Mouse (Mus musculus) hindbrain, postnatal 0 days (tissue): Measurements from ENCODE around the gene Med27. TPM values are rescaled to one million over a fixed set of nuclear protein-coding genes. Genes with fewer than 3 reads are reported as not detected.
A peak's percentile ranks its signal among the peaks of the same experiment; 100 is the strongest.

Experiments
- ATAC-seq: fragments of 200-750 bp; cut with Nextera tagmentation; 2 replicates; pipeline ENCODE4 v1.8.0; 2017; ENCODE audit warnings: mild to moderate bottlenecking, moderate TSS enrichment, moderate library complexity
- DNase-seq: peaks from one replicate; pipeline ENCODE4 v3.0.0-alpha.2; 2015; ENCODE audit warnings: low spot score
- H3K27ac ChIP-seq: fragments of 300-500 bp; sonication (generic); 2 replicates; pipeline ENCODE4 v1.5.1; 2014; ENCODE audit warnings: mild to moderate bottlenecking
- H3K27me3 ChIP-seq: fragments of 300-500 bp; sonication (generic); 2 replicates; pipeline ENCODE4 v1.6.1; 2014; ENCODE audit warnings: low read length, mixed read lengths; ENCODE audit not compliant: insufficient read depth
- H3K36me3 ChIP-seq: fragments of 300-500 bp; sonication (generic); 2 replicates; pipeline ENCODE4 v1.6.1; 2014; ENCODE audit warnings: low read length, mixed read lengths; ENCODE audit not compliant: insufficient read depth
- H3K4me1 ChIP-seq: fragments of 300-500 bp; sonication (generic); 2 replicates; pipeline ENCODE4 v1.6.1; 2014; ENCODE audit warnings: antibody characterized with exemption, low read length, mixed read lengths; ENCODE audit not compliant: insufficient read depth
- H3K4me2 ChIP-seq: fragments of 300-500 bp; sonication (generic); 2 replicates; pipeline ENCODE4 v1.6.1; 2014; ENCODE audit warnings: low read depth, mild to moderate bottlenecking, low read length, moderate library complexity, mixed read lengths
- H3K4me3 ChIP-seq: fragments of 300-500 bp; sonication (generic); 2 replicates; pipeline ENCODE4 v1.5.1; 2014; ENCODE audit warnings: low read length
- H3K9ac ChIP-seq: fragments of 300-500 bp; sonication (generic); replicated peaks from 2 replicates; pipeline ENCODE4 v1.6.1; 2014; ENCODE audit warnings: mild to moderate bottlenecking, low read length, moderate library complexity, mixed read lengths
- H3K9me3 ChIP-seq: fragments of 300-500 bp; sonication (generic); 2 replicates; pipeline ENCODE4 v1.6.1; 2016; ENCODE audit warnings: low read length, mixed read lengths
- CTCF ChIP-seq: IDR thresholded peaks from 2 replicates; pipeline ENCODE4 v1.5.1; 2016; ENCODE audit warnings: antibody characterized with exemption, control low read depth, low read depth
- WGBS: fragments of 180-500 bp; shearing (Covaris S2); extraction: QIAGEN DNeasy Blood & Tissue Kit; methylation state at CpG from one replicate; pipeline ENCODE4 v1.1.7; 2014; 5-methylcytosine and 5-hydroxymethylcytosine counted together
- polyA plus RNA-seq: library from polyadenylated mRNA; unstranded; fragments of >200 nt; fragmentation: Nextera tagmentation; extraction: Ambion mirVana; gene quantifications from 2 replicates; pipeline ENCODE4 v1.2.1, GENCODE M21; 2015
- total RNA-seq: library from RNA; depleted of rRNA; stranded (reverse); fragments of >200 nt; gene quantifications from 2 replicates; pipeline ENCODE4 v1.2.3, GENCODE M21; 2014; rRNA removed

Med27 gene
- 67.9 and 70.3 TPM in 2 replicates for total RNA-seq
- 58.8 and 60.7 TPM in 2 replicates for polyA plus RNA-seq

DNA sequence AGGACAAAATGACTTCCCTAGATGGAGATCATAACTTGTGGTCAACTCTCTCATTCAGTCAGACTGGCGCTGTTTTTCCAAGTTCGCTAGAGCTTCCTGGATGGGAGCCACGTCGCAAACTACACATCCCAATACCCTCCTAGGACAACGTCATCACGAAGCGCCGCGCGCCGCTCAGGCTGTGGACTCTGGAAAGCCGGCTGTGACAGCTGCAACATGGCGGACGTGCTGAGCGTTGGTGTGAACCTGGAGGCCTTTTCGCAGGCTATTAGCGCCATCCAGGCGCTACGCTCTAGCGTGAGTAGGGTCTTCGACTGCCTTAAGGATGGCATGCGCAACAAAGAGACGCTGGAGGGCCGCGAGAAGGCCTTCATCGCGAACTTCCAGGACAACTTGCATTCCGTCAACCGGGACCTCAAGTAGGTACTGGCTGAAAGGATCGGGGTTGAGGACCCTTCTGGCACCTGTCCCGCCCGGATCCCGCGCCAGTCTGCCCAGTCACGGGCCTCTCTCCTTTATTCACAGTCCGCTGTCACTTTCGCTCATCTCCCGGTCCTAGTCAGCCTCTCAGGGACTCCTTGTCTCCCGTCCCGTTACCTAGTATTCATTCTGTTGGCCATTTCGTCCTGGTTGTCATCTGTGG is at the start of gene Med27:
TSS of gene Med27 (plus strand) at position 191 of the 643 bp plus-strand sequence.
- Histone ChIP-seq H3K36me3 (no peaks in the 10 kb centered on the region), H3K4me1 (no peaks in the 10 kb centered on the region; the same call in 1 of the 2 replicates), H3K4me2 (peak within 1 kb of the TSS; percentile 96), H3K9ac (peak within 1 kb of the TSS; percentile 71), H3K27ac (peak within 1 kb of the TSS; percentile 70), H3K27me3 (no peaks in the 10 kb centered on the region), H3K9me3 (no peaks in the 10 kb centered on the region), H3K4me3 (peak within 1 kb of the TSS; percentile 61)
- no peak for TF ChIP-seq CTCF
- under 1% methylated on average over 41 of the region's 41 CpGs for WGBS
- peak; percentile 98 for ATAC-seq
- DNase-seq = peak; percentile 99

DNA sequence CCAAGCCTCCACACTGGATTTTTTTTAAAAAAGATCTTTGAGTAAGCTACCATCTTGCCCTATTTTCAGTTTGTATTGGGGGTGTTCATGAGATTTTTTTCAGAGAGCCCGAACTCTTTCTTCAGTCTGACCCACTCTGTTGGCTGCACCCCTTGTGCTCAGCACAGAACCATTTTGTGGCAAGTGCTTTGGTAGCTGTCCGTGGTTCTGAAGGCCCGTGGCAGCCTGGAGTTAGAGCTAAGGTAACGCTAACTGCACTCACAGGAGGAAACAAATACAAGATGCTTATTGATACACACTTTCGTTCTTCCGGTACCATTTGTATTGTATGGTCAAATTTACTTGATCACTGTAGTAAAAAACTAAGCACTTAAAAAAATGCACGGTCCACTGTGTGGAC is 36.7 kb upstream of the Med27 start:
- no peaks in the 10 kb centered on the region for H3K27me3 ChIP-seq
- no peak overlapping the region for H3K27ac ChIP-seq
- TF ChIP-seq CTCF = no peak
- no peaks in the 10 kb centered on the region for H3K4me1 ChIP-seq
- H3K4me2 ChIP-seq = no peak overlapping the region
- DNase-seq (peak; percentile 33), ATAC-seq (no peak)
- no peaks in the 10 kb centered on the region for H3K9me3 ChIP-seq
- no peak overlapping the region for H3K9ac ChIP-seq
- no peak overlapping the region for H3K4me3 ChIP-seq
- WGBS = 53% methylated on average over 7 of the region's 7 CpGs
- no peaks in the 10 kb centered on the region for H3K36me3 ChIP-seq

DNA sequence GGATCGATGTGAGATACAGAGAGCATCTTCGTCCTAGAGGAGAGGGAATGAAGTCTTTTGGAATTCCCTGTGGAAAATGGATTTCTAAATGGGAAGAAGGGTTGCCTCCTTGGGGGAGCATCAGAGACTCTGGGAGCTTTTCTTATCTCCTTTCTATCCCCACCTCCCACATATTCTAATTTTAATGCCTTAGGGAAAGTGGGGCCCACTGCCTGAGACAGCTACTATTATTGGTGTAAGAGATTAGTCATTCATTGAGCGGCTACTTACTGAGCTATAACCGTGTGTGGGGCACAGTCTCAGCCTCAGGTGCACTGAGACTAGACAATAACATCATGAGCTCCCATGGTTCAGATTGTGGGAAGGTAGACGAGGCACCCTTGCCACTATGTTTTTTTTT is 34.6 kb upstream of the Med27 start:
- H3K27me3 ChIP-seq = no peaks in the 10 kb centered on the region
- 87% methylated on average over 5 of the region's 5 CpGs for WGBS
- TF ChIP-seq CTCF = no peak
- H3K9me3 ChIP-seq = no peaks in the 10 kb centered on the region
- H3K36me3 ChIP-seq = no peaks in the 10 kb centered on the region
- no peak overlapping the region for H3K4me3 ChIP-seq
- H3K27ac ChIP-seq = no peak overlapping the region
- no peak overlapping the region for H3K4me2 ChIP-seq
- H3K4me1 ChIP-seq = no peaks in the 10 kb centered on the region
- ATAC-seq (no peak), DNase-seq (no peak)
- H3K9ac ChIP-seq = no peak overlapping the region

DNA sequence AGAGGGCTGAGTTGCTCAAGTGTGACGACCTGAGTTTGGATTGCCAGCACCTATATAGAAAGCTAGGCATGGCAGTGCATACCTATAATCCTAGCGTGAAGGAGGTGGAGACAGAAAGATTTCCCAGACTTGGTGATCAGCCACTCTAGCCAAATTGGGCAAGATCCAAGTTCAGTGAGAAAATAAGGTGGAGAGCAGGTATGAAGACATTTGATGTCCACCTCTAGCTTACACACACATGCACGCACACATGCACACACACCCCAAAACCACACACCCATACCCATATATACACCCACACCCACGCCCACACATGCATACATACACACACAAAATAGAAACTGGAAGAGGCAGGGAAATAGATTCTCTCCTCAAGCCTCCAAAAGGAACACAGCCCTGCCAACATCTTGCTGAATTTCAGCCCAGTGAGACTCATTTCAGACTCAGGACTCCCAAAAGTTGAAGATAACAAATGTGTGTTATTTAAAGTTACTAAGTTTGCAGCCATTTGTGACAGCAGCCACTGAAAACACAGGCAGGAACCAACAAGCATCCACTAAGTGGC is 28.6 kb upstream of the Med27 start:
- no peaks in the 10 kb centered on the region for H3K9me3 ChIP-seq
- no peaks in the 10 kb centered on the region for H3K36me3 ChIP-seq
- H3K9ac ChIP-seq = no peak overlapping the region
- no peak for TF ChIP-seq CTCF
- DNase-seq (no peak), ATAC-seq (no peak)
- H3K4me3 ChIP-seq = no peak overlapping the region
- no peaks in the 10 kb centered on the region for H3K27me3 ChIP-seq
- H3K4me1 ChIP-seq = no peaks in the 10 kb centered on the region
- 63% methylated on average over 4 of the region's 4 CpGs for WGBS
- H3K27ac ChIP-seq = no peak overlapping the region
- H3K4me2 ChIP-seq = no peak overlapping the region

DNA sequence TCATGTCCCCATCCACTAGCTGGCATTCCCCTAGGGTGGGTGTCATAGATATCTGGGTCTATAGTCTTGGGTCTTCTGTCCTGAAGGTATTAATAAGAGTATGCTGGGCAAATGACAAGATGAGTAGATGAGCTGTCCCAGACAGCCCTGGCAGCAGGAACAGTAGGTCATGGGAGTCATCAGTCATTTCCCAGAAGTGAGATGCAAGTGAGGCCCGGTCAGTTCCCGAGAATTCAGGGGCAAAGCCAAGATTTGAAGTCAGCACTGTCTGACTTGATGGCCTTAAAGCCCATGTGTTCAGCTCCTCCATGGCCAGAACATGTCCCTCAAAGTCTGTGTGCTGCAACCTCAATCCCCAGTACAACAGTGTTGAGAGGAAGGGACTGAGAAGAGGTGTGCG is 28.0 kb upstream of the Med27 start:
- TF ChIP-seq CTCF = no peak
- H3K9ac ChIP-seq = no peak overlapping the region
- no peak overlapping the region for H3K27ac ChIP-seq
- H3K4me2 ChIP-seq = no peak overlapping the region
- no peaks in the 10 kb centered on the region for H3K4me1 ChIP-seq
- no peaks in the 10 kb centered on the region for H3K36me3 ChIP-seq
- H3K27me3 ChIP-seq = no peaks in the 10 kb centered on the region
- DNase-seq (no peak), ATAC-seq (no peak)
- no peak overlapping the region for H3K4me3 ChIP-seq
- H3K9me3 ChIP-seq = no peaks in the 10 kb centered on the region
- 93% methylated on average over 3 of the region's 3 CpGs for WGBS

DNA sequence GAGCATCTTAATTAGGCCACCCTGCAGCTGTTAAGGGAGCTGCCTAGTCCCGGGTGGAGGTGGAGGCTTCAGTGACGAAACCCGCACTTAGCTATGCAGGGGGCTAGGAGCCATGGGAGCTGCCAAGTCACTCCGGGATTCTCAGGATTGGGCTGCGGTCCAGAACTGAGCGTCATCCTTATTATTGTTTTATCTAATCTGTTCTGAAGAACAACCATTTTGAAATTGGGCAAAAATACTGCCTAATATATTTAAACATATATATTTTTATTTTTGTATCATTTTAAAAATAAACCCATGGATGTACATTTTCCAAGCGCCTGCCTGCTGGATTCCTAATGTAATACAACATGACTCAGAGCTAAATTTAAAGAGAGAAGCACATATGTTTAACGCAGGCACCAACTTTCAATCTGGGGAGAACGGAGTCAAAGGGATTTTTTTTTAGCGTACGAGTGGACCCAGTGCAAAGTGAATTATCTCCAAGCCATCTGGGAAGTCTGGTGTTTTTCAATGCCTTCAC is 26.3 kb upstream of the Med27 start:
- WGBS = 41% methylated on average over 11 of the region's 11 CpGs
- no peak for TF ChIP-seq CTCF
- ATAC-seq = no peak
- Histone ChIP-seq H3K9ac (no peak overlapping the region), H3K4me3 (no peak overlapping the region), H3K9me3 (no peaks in the 10 kb centered on the region), H3K4me1 (no peaks in the 10 kb centered on the region), H3K36me3 (no peaks in the 10 kb centered on the region), H3K27me3 (no peaks in the 10 kb centered on the region), H3K4me2 (0 out of 2 replicates have a peak overlapping the region, but pooled peaks have one; percentile 13), H3K27ac (no peak overlapping the region)
- DNase-seq = peak; percentile 37

DNA sequence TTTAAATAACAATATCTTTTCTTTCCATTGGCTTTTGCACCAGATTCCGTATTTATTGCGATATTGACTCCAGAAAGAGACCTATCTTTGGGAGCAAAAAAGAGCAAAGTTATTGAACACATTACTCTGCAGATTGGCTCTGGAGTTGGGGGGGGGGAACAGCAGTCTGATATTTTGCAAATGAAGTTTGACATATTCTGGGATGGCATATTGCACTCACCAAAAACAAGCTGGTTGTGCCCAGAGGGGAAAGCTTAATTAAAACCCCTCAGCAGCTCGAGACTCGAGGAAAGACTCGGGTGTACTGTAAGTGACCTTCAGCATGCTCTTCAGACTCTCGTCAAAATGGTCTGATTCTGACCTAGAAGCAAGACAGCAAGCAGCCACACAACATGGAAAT is 25.8 kb upstream of the Med27 start:
- ATAC-seq = no peak
- Histone ChIP-seq H3K9me3 (no peaks in the 10 kb centered on the region), H3K36me3 (no peaks in the 10 kb centered on the region), H3K4me2 (no peak overlapping the region), H3K4me1 (no peaks in the 10 kb centered on the region), H3K27ac (no peak overlapping the region), H3K4me3 (no peak overlapping the region), H3K27me3 (no peaks in the 10 kb centered on the region), H3K9ac (no peak overlapping the region)
- no peak for TF ChIP-seq CTCF
- DNase-seq = no peak
- 47% methylated on average over 6 of the region's 6 CpGs for WGBS
